Mouse (Mus musculus) embryonic facial prominence, embryonic 10.5 days (tissue): Measurements from ENCODE around the gene Eprs. TPM values are rescaled to one million over a fixed set of nuclear protein-coding genes. Genes with fewer than 3 reads are reported as not detected.

Source experiments
- DNase-seq: peaks from one replicate; pipeline ENCODE4 v3.0.0-alpha.2; 2017; ENCODE audit warnings: low spot score
- H3K27ac ChIP-seq: fragments of 300-500 bp; sonication (generic); replicated peaks from 2 replicates; pipeline ENCODE4 v1.5.1; 2016; ENCODE audit warnings: mild to moderate bottlenecking
- H3K27me3 ChIP-seq: fragments of 300-500 bp; sonication (generic); replicated peaks from 2 replicates; pipeline ENCODE4 v1.6.1; 2016; ENCODE audit warnings: low read depth, mild to moderate bottlenecking; ENCODE audit not compliant: poor library complexity, severe bottlenecking
- H3K36me3 ChIP-seq: fragments of 300-500 bp; sonication (generic); replicated peaks from 2 replicates; pipeline ENCODE4 v1.6.1; 2016; ENCODE audit warnings: mild to moderate bottlenecking, moderate library complexity
- H3K4me1 ChIP-seq: fragments of 300-500 bp; sonication (generic); 2 replicates; pipeline ENCODE4 v1.6.1; 2016
- H3K4me3 ChIP-seq: fragments of 300-500 bp; sonication (generic); 2 replicates; pipeline ENCODE4 v1.5.1; 2016; ENCODE audit warnings: mild to moderate bottlenecking, moderate library complexity
- H3K9me3 ChIP-seq: fragments of 300-500 bp; sonication (generic); 2 replicates; pipeline ENCODE4 v1.6.1; 2016; ENCODE audit warnings: mild to moderate bottlenecking
- WGBS: fragments of 180-500 bp; shearing (Covaris S2); methylation state at CpG from one replicate; pipeline ENCODE4 v1.1.7; 2016; 5-methylcytosine and 5-hydroxymethylcytosine counted together
- polyA plus RNA-seq: library from polyadenylated mRNA; unstranded; fragments of >200 nt; fragmentation: Nextera tagmentation; extraction: Ambion mirVana; gene quantifications from 2 replicates; pipeline ENCODE4 v1.2.1, GENCODE M21; 2016

The Eprs gene
- polyA plus RNA-seq, 1 experiment from 2014 or later = 153 TPM

GRCm38 (mm10) chr1:185336535-185336934, 26.3 kb upstream of the Eprs start:
- Histone ChIP-seq H3K36me3 (peaks cover 47% of the 10 kb centered on the region), H3K27me3 (no peaks in the 10 kb centered on the region), H3K9me3 (no peaks in the 10 kb centered on the region), H3K27ac (no peak overlapping the region), H3K4me3 (no peak overlapping the region), H3K4me1 (peaks cover 16% of the 10 kb centered on the region)
- no peak for DNase-seq
- 74% methylated on average over 3 of the region's 3 CpGs for WGBS

- H3K27me3 ChIP-seq = no peaks in the 10 kb centered on the region
- no peaks in the 10 kb centered on the region for H3K4me1 ChIP-seq
- H3K4me3 ChIP-seq = no peak overlapping the region
- H3K36me3 ChIP-seq = peaks cover 94% of the 10 kb centered on the region
- DNase-seq = no peak
- no peaks in the 10 kb centered on the region for H3K9me3 ChIP-seq
- H3K27ac ChIP-seq = no peak overlapping the region
- WGBS = 95% methylated on average over 4 of the region's 4 CpGs
Observed at GRCm38 (mm10) chr1:185342441-185342840, 20.4 kb upstream of the Eprs start.

- Histone ChIP-seq H3K4me1 (no peaks in the 10 kb centered on the region), H3K9me3 (no peaks in the 10 kb centered on the region), H3K27me3 (no peaks in the 10 kb centered on the region), H3K36me3 (peaks cover 97% of the 10 kb centered on the region), H3K4me3 (no peak overlapping the region), H3K27ac (no peak overlapping the region)
- 83% methylated on average over 8 of the region's 8 CpGs for WGBS
- no peak for DNase-seq
Observed at GRCm38 (mm10) chr1:185343422-185343821, 19.4 kb upstream of the Eprs start.

GRCm38 (mm10) chr1:185346188-185346587, 16.7 kb upstream of the Eprs start:
- H3K9me3 ChIP-seq = no peaks in the 10 kb centered on the region
- DNase-seq = no peak
- no peak overlapping the region for H3K27ac ChIP-seq
- H3K36me3 ChIP-seq = peaks cover 100% of the 10 kb centered on the region
- no peaks in the 10 kb centered on the region for H3K4me1 ChIP-seq
- WGBS = 81% methylated on average over 10 of the region's 10 CpGs
- no peaks in the 10 kb centered on the region for H3K27me3 ChIP-seq
- H3K4me3 ChIP-seq = no peak overlapping the region

- no peak for DNase-seq
- peaks cover 98% of the 10 kb centered on the region for H3K36me3 ChIP-seq
Observed at GRCm38 (mm10) chr1:185349741-185350140, 13.1 kb upstream of the Eprs start.

GRCm38 (mm10) chr1:185350611-185351010, 12.2 kb upstream of the Eprs start:
- Histone ChIP-seq H3K9me3 (no peaks in the 10 kb centered on the region), H3K4me3 (no peak overlapping the region), H3K27ac (no peak overlapping the region), H3K27me3 (no peaks in the 10 kb centered on the region), H3K36me3 (peaks cover 98% of the 10 kb centered on the region), H3K4me1 (no peaks in the 10 kb centered on the region)
- no peak for DNase-seq
- WGBS = 92% methylated on average over 4 of the region's 4 CpGs

More at GRCm38 (mm10) chr1:185349741-185350140, 13.1 kb upstream of the Eprs start:
- Histone ChIP-seq H3K4me1 (no peaks in the 10 kb centered on the region), H3K4me3 (no peak overlapping the region), H3K9me3 (no peaks in the 10 kb centered on the region), H3K27me3 (no peaks in the 10 kb centered on the region), H3K27ac (no peak overlapping the region)
- WGBS = 96% methylated on average over 14 of the region's 14 CpGs

- WGBS = 93% methylated on average over 12 of the region's 12 CpGs
- peaks cover 96% of the 10 kb centered on the region for H3K36me3 ChIP-seq
Observed at GRCm38 (mm10) chr1:185352151-185352550, 10.7 kb upstream of the Eprs start.

GRCm38 (mm10) chr1:185353351-185353750, 9.5 kb upstream of the Eprs start:
- H3K4me1 ChIP-seq = no peaks in the 10 kb centered on the region
- peaks cover 94% of the 10 kb centered on the region for H3K36me3 ChIP-seq
- 97% methylated on average over 8 of the region's 8 CpGs for whole genome bisulfite sequencing
- H3K9me3 ChIP-seq = no peaks in the 10 kb centered on the region
- no peak overlapping the region for H3K27ac ChIP-seq
- H3K4me3 ChIP-seq = no peak overlapping the region
- H3K27me3 ChIP-seq = no peaks in the 10 kb centered on the region
- no peak for DNase-seq

More at GRCm38 (mm10) chr1:185352151-185352550, 10.7 kb upstream of the Eprs start:
- no peaks in the 10 kb centered on the region for H3K9me3 ChIP-seq
- no peak overlapping the region for H3K27ac ChIP-seq
- no peaks in the 10 kb centered on the region for H3K4me1 ChIP-seq
- no peak for DNase-seq
- no peaks in the 10 kb centered on the region for H3K27me3 ChIP-seq
- no peak overlapping the region for H3K4me3 ChIP-seq

- no peaks in the 10 kb centered on the region for H3K9me3 ChIP-seq
- H3K36me3 ChIP-seq = peaks cover 87% of the 10 kb centered on the region
- no peak overlapping the region for H3K27ac ChIP-seq
- no peaks in the 10 kb centered on the region for H3K4me1 ChIP-seq
- H3K4me3 ChIP-seq = no peak overlapping the region
- no peak for DNase-seq
- H3K27me3 ChIP-seq = no peaks in the 10 kb centered on the region
- WGBS = 90% methylated on average over 4 of the region's 4 CpGs
Observed at GRCm38 (mm10) chr1:185354731-185355130, 8.1 kb upstream of the Eprs start.

- Histone ChIP-seq H3K4me1 (no peaks in the 10 kb centered on the region), H3K27ac (no peak overlapping the region), H3K4me3 (no peak overlapping the region), H3K36me3 (peaks cover 72% of the 10 kb centered on the region), H3K9me3 (no peaks in the 10 kb centered on the region), H3K27me3 (no peaks in the 10 kb centered on the region)
- no peak for DNase-seq
- WGBS = 96% methylated on average over 8 of the region's 8 CpGs
Observed at GRCm38 (mm10) chr1:185356246-185356645, 6.6 kb upstream of the Eprs start.

- Histone ChIP-seq H3K36me3 (peaks cover 52% of the 10 kb centered on the region), H3K27me3 (no peaks in the 10 kb centered on the region), H3K9me3 (no peaks in the 10 kb centered on the region), H3K4me3 (no peak overlapping the region), H3K27ac (no peak overlapping the region), H3K4me1 (peaks cover 8% of the 10 kb centered on the region)
- 86% methylated on average over 4 of the region's 4 CpGs for WGBS
- no peak for DNase-seq
Observed at GRCm38 (mm10) chr1:185358211-185358610, 4.6 kb upstream of the Eprs start.

GRCm38 (mm10) chr1:185363526-185364182, 810 bp downstream of the Eprs start:
- peak overlapping the region; percentile 100 for H3K4me3 ChIP-seq
- WGBS = 6% methylated on average over 22 of the region's 22 CpGs

GRCm38 (mm10) chr1:185364183-185364540, 1.3 kb downstream of the Eprs start:
- Histone ChIP-seq H3K9me3 (no peaks in the 10 kb centered on the region), H3K27me3 (no peaks in the 10 kb centered on the region), H3K4me3 (peak overlapping the region; percentile 100), H3K27ac (peak overlapping the region; percentile 93; the same call in 1 of the 2 replicates), H3K4me1 (peaks cover 27% of the 10 kb centered on the region), H3K36me3 (peaks cover 26% of the 10 kb centered on the region)
- WGBS = 51% methylated on average over 6 of the region's 6 CpGs
- no peak for DNase-seq

More at GRCm38 (mm10) chr1:185363526-185364182, 810 bp downstream of the Eprs start:
- H3K9me3 ChIP-seq = no peaks in the 10 kb centered on the region
- H3K4me1 ChIP-seq = peaks cover 27% of the 10 kb centered on the region
- peaks cover 25% of the 10 kb centered on the region for H3K36me3 ChIP-seq
- H3K27ac ChIP-seq = peak overlapping the region; percentile 93
- H3K27me3 ChIP-seq = no peaks in the 10 kb centered on the region
- DNase-seq = peak; percentile 62
